8 mouse cellular contexts compared by ENCODE assay signal in genomic region chr11:62879220-62880048, GRCm38 (mm10). TPM values are rescaled to one million over a fixed set of nuclear protein-coding genes. Genes with fewer than 3 reads are reported as not detected.
DNase-seq lines count a peak whose midpoint lies in the region; ATAC-seq and TF ChIP-seq lines count a peak whose summit lies in the region.

Tvp23b (plus strand) TSS chr11:62879455.

- ATAC-seq in activated CD4-positive, CD25-positive, alpha-beta regulatory T cell, adult 4 months: peak; percentile 92

- peaks cover 3% of the 10 kb centered on the region for H3K27me3 ChIP-seq in megakaryocyte, embryonic 14.5 days (replicated peaks)

- peaks cover 28% of the 10 kb centered on the region for H3K36me3 ChIP-seq in megakaryocyte, embryonic 14.5 days (replicated peaks; ENCODE audit: low read length)

- no peaks in the 10 kb centered on the region for H3K9me3 ChIP-seq in megakaryocyte, embryonic 14.5 days

- peak within 1 kb of the TSS; percentile 96 for H3K27ac ChIP-seq in cortical plate, adult 2 months (ENCODE audit: insufficient read depth, low read length)

- TF ChIP-seq POLR2A in cortical plate, adult 2 months (IDR thresholded peaks at IDR 0.05; ENCODE audit: extremely low read depth, insufficient read depth, low read length): peak; percentile 75; the same call in 1 of the 2 replicates

- TF ChIP-seq CTCF in cortical plate, adult 2 months (IDR thresholded peaks at IDR 0.05; ENCODE audit: extremely low read depth, insufficient read depth, low read length): no peak

- peak within 1 kb of the TSS; percentile 97 for H3K4me3 ChIP-seq in cortical plate, adult 2 months (ENCODE audit: insufficient read depth, low read length)
- peak within 1 kb of the TSS; percentile 99 for H3K4me3 ChIP-seq in megakaryocyte, embryonic 14.5 days (replicated peaks)

- peak; percentile 97 for DNase-seq in gastrocnemius, adult 8-10 months (ENCODE audit: low spot score in 2 of 2)
- peak; percentile 72 for DNase-seq in hindlimb bud, embryonic 11.5 days (ENCODE audit: extremely low spot score, low read depth, low spot score)
- peak; percentile 93 to 97 for DNase-seq in left cerebral cortex, adult 8-10 months (ENCODE audit: low spot score in 2 of 2)
- DNase-seq in right cerebral cortex, postnatal 10 days (ENCODE audit: low spot score in 2 of 2): peak; percentile 99
- DNase-seq in urinary bladder, postnatal 25 days (ENCODE audit: low spot score): peak; percentile 98

- 0 out of 2 replicates have a peak, but pooled peaks cover 2% of the 10 kb centered on the region for H3K4me1 ChIP-seq in cortical plate, adult 2 months (ENCODE audit: control insufficient read depth, insufficient read depth, low read length)
- peaks cover 35% of the 10 kb centered on the region for H3K4me1 ChIP-seq in megakaryocyte, embryonic 14.5 days

RNA-seq across cellular contexts. Expression of gene Tvp23b, which starts in this region (rescaled TPM):
- polyA plus RNA-seq in activated CD4-positive, CD25-positive, alpha-beta regulatory T cell, adult 4 months (2017; shearing (Covaris generic)): 10 to 100 TPM; 51.3 to 60.7 TPM
- 30.2 and 32.8 TPM in 2 replicates for polyA plus RNA-seq in cortical plate, adult 2 months (2012; rRNA removed)
- total RNA-seq in gastrocnemius, adult 8-10 months (2022): 1 to 10 TPM; 3.5 to 6.2 (median 5.3) TPM
- 10 to 100 TPM; 29.9 to 35.5 (median 30.9) TPM for total RNA-seq in left cerebral cortex, adult 8-10 months (2022)
- 2.0 TPM in 1 of 2 replicates, not detected in the other for polyA plus RNA-seq in megakaryocyte, embryonic 14.5 days (2012; ENCODE audit: insufficient read depth, low replicate concordance)

Comparison
In these comparisons a context has a peak if more than half of its experiments do, and no peak if none do; other contexts are left out.
1. Peak in every context shown above with its lines: DNase-seq, ATAC-seq, H3K4me3 ChIP-seq and H3K27ac ChIP-seq.
2. RNA of gene Tvp23b (total RNA-seq): 29.9 to 35.5 TPM in left cerebral cortex, adult 8-10 months; 3.5 to 6.2 TPM in gastrocnemius, adult 8-10 months; every median in the first group is over 4 times any median in the second.
3. RNA of gene Tvp23b (polyA plus RNA-seq): 51.3 to 60.7 TPM in activated CD4-positive, CD25-positive, alpha-beta regulatory T cell, adult 4 months and 30.2 to 32.8 TPM in cortical plate, adult 2 months; 2.0 TPM in megakaryocyte, embryonic 14.5 days; every median in the first group is over 10 times any median in the second.